Mouse (Mus musculus) frontal cortex, postnatal 14 days (tissue): ENCODE data around the gene Trhr2.

Source experiments
- DNase-seq, 2 experiments: peaks; one replicate each; pipeline ENCODE4 v3.0.0; 2022; ENCODE audit warnings: low spot score in 2 of 2

The Trhr2 gene

DNA sequence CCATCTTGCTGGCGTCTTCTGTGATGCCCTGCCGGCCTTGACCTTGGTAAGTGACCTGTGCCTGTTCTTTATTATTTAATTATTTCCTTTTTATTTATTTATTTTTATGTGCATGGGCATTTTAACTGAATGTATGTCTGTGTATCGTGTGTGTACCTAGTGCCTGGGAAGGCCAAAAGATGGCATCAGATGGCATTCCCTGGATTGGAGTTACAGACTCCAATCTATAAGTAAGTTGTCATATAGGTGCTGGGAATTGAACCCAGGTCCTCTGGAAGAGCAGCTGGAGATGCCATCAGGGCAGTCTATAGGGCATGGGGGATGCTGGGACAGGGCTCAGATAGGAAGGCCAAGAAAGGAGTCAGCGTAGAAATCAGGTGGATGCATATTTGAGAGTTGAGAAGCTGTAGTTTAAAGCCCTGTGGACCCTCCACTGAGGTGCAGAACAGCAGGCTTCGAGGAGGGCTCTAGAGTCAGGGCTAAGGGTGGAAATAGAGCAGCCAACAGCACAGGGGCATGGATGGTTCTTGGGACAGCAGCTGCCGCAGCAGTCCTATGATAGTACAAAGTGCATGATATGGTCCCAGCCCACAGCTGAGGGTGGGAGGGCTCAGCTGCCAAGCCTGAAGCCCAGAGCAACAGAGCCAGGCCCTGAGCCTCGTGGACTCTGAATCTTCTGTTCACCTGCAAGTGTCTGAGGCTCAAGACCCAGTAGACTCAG, at the start of gene Trhr2:
Gene Trhr2 (minus strand): TSS at position 51 of the 721 bp plus-strand sequence.
- DNase-seq: no peak

DNA sequence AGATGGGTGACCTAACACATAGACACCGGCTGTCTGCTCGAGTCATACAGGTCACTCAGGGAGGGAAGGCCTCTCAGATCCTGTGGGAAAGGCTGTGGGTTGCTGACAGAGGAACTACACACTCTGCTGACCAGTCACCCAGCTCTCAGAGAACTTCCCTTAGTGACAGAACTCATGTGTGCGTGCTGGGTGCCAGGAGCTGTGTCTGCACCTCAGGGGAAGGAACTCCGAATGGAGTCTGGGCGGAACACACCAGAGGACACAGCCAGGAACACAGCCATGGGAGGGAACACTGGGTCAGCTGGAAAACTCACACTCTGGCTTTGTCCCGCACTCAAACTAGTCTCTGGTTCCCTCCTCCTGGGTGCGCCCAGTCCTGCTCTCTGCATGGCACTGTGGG, 47.1 kb upstream of the Trhr2 start:
- DNase-seq: no peak

DNA sequence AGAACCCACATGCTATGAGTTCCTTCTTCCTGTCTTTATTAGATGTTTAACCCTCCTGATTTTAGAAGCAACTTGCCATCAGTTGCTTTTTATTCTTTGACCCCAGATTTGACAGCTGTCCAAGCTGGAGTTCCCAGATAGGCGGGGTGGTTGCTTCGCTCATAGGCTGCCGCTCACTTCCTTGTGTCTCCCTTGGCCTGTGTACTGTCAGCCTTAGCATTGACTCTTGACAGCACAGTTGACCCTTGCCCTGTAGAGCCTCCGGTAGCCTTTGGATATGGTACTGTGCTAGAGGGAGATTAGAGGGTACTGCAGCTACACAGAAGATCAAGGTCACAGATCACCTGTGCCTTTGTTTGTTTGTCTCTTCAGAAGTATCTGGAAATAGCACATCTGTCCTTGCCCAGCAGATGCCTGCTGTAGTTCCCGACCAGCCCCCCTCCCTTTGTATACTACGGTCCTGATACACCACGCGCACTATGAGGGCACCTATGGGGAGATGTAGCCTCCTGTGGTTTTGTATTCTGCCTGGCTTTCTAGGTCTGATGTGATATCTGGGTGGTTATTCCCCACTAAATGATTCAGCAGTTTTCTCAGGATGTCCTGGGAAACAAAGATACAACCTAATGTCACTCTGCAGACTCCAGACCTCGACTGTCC, 44.7 kb upstream of the Trhr2 start:
- no peak for DNase-seq

DNA sequence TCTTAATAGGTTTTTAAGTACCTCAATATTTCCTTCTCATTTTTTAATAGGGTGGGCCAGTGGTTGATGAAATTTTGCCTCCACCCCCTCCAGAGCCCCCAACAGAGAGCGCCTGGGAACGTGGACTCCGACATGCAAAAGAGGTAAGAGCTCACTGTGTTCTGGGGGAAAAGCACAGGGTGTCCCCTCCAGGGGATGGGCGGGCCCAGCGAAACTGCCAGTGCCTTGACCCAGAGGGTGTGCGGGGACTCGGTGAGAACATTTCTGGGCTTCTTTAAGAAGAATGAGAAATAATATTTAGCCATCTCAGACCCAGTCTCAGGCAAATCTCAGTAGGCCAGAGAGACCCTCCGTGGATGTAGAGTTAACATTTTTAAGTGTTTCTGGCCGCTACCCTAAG, 37.6 kb upstream of the Trhr2 start:
- DNase-seq: no peak

DNA sequence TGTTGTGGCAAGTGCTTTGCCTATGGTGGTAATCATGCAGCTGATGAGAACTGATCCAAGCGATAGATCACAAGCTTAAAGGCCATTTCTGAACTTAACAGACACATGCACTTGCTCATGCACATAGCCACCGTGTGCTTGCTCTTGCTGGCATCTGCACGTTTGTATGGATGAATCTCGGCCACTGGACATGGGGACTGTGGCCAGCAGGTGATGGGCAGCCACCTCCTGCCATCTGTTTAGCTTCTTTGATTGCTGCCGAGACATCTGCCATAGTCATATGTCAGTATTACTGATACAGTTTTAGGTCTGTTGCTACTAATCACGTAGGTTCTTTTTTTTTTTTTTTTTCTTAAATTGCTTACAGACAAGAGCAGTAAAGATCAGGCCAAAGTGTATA, 34.7 kb upstream of the Trhr2 start:
- no peak for DNase-seq

DNA sequence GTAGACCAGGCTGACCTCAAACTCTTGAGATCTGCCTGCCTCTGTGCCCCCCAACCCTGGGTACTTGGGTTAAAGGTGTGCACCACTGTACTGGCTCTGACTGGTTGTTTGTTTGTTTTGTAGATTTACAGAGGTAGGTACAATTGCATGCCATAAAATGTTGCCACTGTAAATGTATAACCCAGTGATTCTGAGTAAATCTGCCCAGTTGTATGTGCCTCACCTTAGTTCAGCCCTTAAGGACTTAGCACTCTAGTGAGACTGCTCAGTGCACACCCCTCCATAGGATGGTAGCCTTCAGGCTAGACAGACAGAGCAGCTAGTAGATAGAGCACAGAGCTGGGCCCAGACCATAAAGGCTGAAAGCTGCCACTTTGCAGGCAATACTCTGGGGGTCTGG, 33.2 kb upstream of the Trhr2 start:
- no peak for DNase-seq

DNA sequence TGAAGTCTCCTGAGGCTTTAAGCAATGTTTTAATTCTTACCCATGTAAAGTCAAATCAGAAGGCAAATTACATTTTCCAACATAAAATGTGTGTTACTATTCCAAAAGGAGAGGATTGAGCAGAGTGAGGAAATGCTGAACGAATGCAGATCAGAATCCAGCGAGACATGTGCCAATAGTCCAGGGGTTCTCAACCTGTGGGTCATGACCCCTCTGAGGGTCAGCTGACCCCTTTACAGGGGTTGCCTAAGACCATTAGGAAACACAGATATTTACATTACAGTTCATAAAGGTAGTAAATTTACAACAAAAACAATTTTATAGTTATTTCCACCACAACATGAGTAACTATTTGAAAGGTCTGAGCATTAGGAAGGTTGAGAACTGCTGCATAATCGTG, 30.2 kb upstream of the Trhr2 start:
- no peak for DNase-seq

DNA sequence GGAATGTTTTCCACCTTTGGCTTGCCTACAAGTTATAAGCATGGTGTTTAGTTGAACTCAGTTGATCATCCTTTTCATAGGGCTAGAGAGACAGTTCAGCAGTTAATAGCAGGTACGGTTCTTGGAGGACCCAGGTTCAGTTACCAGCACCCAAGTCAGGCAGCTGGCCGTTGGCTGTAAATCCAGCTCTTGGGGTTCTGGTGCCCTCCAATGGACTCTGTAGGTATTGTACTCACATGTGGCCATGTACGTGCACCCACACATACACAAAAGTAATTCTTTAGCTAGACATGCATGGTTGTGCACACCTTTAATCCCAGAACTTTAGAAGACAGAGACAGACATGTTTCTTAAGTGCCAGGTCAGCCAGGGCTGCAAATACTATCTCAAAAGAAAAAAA, 28.8 kb upstream of the Trhr2 start:
- no peak for DNase-seq

DNA sequence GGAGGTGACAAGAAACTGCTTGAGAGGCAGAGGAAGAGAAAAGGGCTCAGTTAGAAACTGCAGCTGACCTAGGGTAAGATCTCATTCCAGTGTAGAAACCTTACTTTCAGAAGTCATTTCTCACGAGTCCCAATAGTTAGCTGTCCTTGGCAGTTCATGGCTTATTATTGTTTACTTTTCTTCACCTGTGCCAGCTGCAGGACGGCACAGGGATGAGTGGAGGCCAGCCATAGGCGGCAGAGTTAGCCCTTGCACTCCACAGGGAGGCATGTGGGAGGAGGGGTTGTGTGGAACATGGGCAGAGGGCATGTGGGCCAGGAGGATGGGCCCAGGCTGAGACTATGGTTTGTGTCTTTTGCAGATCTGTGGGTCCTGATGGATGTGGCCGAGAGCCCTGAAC, 22.5 kb upstream of the Trhr2 start:
- DNase-seq: no peak

DNA sequence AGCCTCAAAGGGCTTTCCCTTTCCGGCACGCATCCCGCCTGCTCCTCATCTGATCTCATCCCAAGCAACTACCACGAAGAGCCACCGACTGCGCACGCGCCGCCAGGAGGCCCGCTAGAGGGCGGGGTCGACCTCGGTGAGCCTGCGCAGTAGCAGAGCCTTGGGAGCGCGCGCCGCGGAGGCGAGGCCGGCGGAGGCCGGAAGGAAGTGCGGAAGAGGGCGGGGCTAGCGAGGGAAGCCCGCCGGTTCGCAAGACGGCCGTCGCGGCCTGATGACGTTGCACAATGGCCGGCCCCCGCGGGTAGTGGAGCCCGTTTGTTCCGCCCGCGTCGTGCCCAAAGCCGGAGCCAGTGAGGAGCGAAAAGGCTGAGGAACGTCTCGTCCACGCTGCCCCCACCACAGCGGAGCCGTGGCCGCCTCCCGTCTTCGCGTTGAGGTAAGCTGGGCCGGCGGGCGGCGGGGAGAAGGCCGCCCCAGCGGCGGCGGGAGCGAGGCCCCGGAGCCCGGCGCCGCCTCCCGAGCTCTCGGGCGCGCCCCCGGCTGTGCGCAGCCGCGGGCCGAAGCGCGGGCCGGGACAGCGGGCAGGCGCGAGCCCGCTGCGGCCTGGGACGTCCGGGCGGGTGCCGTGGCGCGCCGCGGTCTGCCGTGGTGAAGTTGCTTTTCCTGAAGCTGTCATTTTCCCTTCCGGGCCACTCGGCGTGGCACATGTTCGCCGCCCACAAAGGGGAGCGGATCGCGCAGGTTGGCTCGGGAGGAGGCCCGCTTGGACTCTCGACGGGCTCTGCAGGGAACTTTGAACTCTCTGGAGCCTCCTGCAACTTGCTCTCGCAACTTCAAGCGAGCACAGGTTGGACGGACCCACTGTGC, 16.1 kb upstream of the Trhr2 start, which contains the start of gene Zc3h18:
Gene Zc3h18 (plus strand): TSS at position 245 of the 867 bp plus-strand sequence.
- DNase-seq: peak; percentile 98 to 99

DNA sequence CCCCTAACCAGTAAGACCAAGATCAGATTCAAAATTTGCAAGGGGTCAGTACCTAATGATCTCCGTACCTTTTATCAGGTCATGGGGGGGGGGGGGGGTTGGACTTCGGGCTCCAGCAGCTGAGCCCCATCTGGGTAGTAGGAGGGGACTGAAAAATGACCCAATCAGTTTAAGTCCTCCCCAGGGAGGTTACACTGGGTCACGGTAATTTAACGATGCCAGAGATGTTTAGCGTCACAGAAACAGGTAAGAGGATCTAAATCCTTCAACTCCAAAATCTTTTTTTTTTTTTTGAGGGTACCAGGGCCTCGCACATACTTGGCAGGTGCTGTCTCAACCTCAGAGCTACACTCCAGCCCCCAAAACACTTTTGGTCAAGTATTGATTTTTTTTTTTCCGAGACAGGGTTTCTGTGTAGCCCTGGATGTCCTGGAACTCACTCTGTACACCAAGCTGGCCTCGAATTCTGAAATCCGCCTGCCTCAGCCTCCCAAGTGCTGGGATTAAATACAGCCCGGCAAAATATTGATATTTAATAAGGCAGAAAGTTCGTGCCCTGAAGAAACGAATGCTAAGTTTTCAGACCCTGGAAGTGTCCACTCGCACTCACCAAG, 15.3 kb upstream of the Trhr2 start:
- no peak for DNase-seq

DNA sequence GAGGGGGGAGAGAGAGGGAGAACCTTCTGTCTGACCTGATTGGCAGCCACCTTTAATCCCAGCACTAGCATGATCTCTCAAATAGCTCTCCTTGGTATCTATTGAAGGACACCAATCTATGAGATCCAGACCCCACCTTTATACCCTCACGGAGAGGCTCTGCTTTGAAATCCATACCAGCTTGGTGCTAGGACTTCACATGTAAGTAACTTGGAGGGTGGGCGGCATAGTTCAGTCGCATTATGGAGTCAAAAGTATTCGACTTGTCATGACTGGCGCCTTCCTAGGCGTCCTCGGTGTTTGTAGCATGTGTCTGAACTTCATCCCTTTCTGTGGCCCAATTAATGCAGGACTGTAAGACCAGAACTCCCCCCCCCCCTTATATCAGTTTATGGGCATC, 14.8 kb upstream of the Trhr2 start:
- no peak for DNase-seq

DNA sequence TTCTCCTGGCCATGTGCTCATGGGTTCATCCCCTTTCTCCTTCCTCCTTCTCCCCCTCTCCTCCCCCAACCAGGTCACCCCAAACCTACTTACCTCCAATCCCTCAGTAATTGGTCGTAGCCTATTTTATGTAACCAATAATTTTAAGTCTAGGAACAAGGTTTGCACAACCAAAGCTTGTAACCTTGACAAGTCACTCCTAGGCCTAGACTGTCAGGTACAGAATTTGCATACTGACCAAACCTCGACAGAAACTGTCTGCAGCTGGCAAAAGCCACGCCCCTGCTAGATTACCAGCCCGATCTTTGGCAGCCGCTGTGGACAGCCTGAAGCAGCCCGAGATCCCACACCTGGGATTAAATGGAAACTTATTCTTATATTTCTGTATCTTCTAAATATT, 11.2 kb upstream of the Trhr2 start:
- DNase-seq: no peak

DNA sequence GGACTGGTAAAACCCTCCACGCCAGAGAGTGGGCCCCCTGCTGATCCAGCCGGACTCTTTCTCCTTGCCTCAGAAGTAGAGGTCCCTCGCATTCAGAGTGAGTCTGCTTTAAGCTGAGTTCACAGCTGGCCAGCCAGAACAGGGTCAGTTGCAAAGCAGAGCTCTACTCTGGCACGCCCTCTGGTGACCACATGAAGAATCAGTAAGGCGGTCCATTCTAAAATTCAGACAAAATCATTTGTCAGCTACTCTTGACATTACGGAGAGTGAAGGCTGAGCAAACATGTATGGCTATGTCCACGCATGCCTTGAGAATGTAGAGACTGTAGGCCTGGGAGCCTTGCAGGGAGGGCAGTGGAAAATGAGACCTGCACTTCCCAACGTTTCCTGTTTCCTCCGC, 9.1 kb upstream of the Trhr2 start:
- DNase-seq: peak; percentile 46 to 52

DNA sequence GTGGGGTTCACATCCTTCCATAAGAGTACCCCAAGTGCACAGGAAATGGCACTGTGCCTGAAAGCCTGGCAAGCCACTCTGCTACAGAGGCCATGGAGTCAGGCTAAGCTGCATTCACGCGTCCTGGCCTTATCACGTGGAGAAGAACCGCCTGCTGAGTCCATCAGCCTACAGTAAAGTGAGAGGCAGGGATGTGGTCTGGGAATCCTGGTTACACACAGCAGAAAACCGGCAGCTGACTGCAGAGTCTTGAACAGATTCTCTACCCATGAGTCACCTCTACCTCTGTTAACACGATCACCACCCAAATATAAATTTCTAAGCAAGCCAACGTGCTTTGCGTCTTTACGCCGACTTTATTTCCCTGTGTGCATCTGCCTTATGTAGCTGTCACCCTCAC, 7.9 kb upstream of the Trhr2 start:
- no peak for DNase-seq

DNA sequence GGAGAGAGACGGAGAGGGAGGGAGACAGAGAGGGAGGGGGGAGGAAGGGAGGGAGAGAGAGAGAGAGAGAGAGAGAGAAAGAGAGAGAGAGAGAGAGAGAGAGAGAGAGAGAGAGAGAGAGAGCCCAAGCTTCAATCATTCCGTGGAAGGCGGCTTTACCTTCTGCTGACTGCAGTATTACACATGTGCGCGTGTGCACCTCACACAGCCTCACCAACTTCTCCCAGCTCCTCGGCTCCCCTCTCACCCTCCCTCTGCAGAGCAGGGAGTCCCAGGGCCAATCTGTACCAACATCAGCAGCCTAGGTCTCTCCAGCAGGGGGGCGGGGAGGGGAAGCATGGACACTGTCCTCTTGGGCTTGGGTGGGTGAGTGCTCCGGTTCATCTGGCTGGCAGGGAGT, 2.4 kb upstream of the Trhr2 start:
- no peak for DNase-seq

DNA sequence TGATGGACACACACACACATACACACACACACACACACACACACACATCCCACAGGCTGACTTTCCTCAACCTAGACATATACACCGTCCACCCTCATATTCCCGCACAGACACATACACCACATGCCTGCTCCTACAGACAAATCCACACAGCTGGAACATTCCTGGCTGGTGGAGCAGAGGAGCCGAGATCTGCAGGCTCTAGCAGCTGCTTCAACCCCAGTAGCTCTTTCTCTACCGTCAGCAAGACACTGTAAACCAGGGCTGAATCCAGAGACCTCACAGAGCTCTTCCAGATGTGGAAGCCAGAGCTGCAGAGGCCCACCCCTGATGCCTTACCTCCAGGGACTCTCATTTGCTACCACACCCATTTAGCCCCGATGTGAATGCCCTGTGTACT, 1.7 kb upstream of the Trhr2 start:
- no peak for DNase-seq

DNA sequence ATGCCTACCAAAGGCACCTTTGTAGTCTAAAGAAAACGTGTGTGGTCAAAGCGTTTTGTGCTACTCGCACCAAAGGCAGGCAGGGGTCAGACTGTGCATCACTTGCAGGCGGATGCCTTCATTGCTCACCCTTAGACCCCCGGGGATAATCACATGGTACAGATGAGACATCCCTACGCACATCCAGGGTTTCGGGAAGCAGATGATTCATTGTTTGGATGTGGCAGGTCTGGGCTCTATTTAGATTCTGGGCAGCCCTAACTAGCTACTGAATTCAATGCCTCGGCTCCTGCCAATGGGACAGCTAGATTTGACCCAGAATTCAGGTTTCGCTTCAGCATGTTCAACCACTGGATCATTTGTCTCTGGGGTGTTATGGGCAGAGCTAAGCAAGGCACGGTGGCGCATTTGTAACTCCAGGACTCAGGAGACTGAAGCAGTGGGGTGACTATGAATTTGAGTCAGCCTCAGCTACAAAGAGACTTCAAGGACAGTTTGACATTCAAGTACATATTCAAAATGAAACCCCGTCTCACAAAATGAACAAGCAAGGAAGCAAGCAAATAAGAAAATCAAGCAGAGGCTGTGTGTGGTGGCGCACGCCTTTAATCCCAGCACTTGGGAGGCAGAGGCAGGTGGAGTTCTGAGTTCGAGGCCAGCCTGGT, 1.3 kb downstream of the Trhr2 start:
- no peak for DNase-seq

DNA sequence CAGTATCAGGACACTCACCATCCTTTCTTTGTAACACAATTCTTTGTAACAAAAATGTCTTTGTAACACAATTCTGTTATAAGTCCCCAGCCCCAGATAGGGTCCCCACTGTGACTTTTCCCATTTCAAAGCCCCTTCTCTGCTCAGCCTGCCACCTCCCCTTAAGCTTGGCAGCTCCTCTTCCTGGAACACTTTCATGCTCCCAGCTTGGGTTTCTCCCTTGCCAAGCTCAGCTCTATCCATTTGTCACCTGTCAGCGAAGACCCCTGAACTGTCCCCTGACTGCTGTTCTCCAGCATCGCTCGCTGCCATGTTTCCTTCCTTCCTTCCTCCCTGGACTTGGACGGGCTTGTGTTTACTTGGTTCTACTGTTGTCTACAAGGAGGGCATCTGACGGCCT, 2.9 kb downstream of the Trhr2 start:
- no peak for DNase-seq

DNA sequence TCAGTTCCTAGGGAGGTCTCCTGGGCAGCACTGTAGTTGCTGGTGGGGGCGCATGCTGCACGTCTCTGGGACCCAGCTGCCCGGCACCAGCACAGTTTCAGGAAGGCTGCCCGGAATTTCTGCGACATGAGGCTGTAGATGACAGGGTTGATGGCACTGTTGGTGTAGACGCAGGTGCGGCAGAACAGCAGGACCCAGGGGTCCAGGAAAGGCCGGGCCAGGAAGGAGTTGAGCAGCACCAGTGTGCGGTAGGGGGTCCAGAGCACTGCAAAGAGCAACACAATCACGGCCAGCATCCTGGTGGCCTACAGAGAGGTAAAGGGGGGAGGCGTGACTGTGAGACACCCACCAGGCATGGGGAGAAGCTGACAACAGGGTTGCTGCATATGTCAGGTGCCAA, 3.3 kb downstream of the Trhr2 start:
- no peak for DNase-seq
